Mouse (Mus musculus) hindbrain, postnatal 0 days (tissue): ENCODE results near the gene Mtor. TPM values are rescaled to one million over a fixed set of nuclear protein-coding genes. Genes with fewer than 3 reads are reported as not detected.

Experiments used
- ATAC-seq: fragments of 200-750 bp; cut with Nextera tagmentation; 2 replicates; pipeline ENCODE4 v1.8.0; 2017; ENCODE audit warnings: mild to moderate bottlenecking, moderate TSS enrichment, moderate library complexity
- DNase-seq: peaks from one replicate; pipeline ENCODE4 v3.0.0-alpha.2; 2015; ENCODE audit warnings: low spot score
- H3K27ac ChIP-seq: fragments of 300-500 bp; sonication (generic); 2 replicates; pipeline ENCODE4 v1.5.1; 2014; ENCODE audit warnings: mild to moderate bottlenecking
- H3K27me3 ChIP-seq: fragments of 300-500 bp; sonication (generic); 2 replicates; pipeline ENCODE4 v1.6.1; 2014; ENCODE audit warnings: low read length, mixed read lengths; ENCODE audit not compliant: insufficient read depth
- H3K36me3 ChIP-seq: fragments of 300-500 bp; sonication (generic); 2 replicates; pipeline ENCODE4 v1.6.1; 2014; ENCODE audit warnings: low read length, mixed read lengths; ENCODE audit not compliant: insufficient read depth
- H3K4me1 ChIP-seq: fragments of 300-500 bp; sonication (generic); 2 replicates; pipeline ENCODE4 v1.6.1; 2014; ENCODE audit warnings: antibody characterized with exemption, low read length, mixed read lengths; ENCODE audit not compliant: insufficient read depth
- H3K4me2 ChIP-seq: fragments of 300-500 bp; sonication (generic); 2 replicates; pipeline ENCODE4 v1.6.1; 2014; ENCODE audit warnings: low read depth, mild to moderate bottlenecking, low read length, moderate library complexity, mixed read lengths
- H3K4me3 ChIP-seq: fragments of 300-500 bp; sonication (generic); 2 replicates; pipeline ENCODE4 v1.5.1; 2014; ENCODE audit warnings: low read length
- H3K9ac ChIP-seq: fragments of 300-500 bp; sonication (generic); replicated peaks from 2 replicates; pipeline ENCODE4 v1.6.1; 2014; ENCODE audit warnings: mild to moderate bottlenecking, low read length, moderate library complexity, mixed read lengths
- H3K9me3 ChIP-seq: fragments of 300-500 bp; sonication (generic); 2 replicates; pipeline ENCODE4 v1.6.1; 2016; ENCODE audit warnings: low read length, mixed read lengths
- CTCF ChIP-seq: IDR thresholded peaks from 2 replicates; pipeline ENCODE4 v1.5.1; 2016; ENCODE audit warnings: antibody characterized with exemption, control low read depth, low read depth
- WGBS: fragments of 180-500 bp; shearing (Covaris S2); extraction: QIAGEN DNeasy Blood & Tissue Kit; methylation state at CpG from one replicate; pipeline ENCODE4 v1.1.7; 2014; 5-methylcytosine and 5-hydroxymethylcytosine counted together
- polyA plus RNA-seq: library from polyadenylated mRNA; unstranded; fragments of >200 nt; fragmentation: Nextera tagmentation; extraction: Ambion mirVana; gene quantifications from 2 replicates; pipeline ENCODE4 v1.2.1, GENCODE M21; 2015
- total RNA-seq: library from RNA; depleted of rRNA; stranded (reverse); fragments of >200 nt; gene quantifications from 2 replicates; pipeline ENCODE4 v1.2.3, GENCODE M21; 2014

Gene Mtor
- total and polyA plus RNA-seq, 2 experiments from 2014 or later = 29.2 to 58.2 TPM

DNA sequence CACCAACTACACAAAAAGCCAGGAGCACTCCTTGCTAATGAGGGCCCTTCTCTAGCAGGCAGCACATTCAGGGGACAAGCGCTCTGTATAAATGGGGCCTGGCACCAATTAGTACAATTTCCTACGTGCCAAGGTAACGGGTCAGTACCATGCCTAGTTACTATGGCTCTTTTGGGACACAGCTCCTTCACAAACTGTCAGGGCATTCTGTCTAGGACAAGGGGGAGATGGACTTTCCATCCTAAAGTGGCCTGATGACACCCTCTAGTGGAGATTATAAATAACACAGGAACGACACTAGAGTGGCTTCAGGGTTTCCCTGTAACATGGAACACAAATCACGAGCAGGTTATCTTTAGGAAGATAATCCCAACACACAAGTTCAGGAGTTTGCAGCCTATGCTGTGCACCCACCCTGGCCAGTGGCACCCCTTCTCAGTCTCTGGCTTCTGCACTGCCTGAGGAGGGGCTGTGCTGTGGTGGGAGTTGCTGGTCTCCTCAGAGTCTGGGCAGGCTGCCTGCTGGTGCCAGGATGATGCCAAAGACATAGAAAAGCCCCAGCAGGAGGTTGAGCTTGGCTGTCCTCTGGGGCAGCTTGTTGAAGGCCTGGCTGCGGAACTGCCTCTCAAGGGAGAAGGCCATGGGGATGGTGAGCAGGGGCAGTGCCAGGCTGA lies 12.6 kb upstream of the Mtor start:
- TF ChIP-seq CTCF = peak; percentile 88
- no peak overlapping the region for H3K4me2 ChIP-seq
- no peaks in the 10 kb centered on the region for H3K9me3 ChIP-seq
- H3K27me3 ChIP-seq = no peaks in the 10 kb centered on the region
- ATAC-seq = peak; percentile 89
- 30% methylated on average over 6 of the region's 6 CpGs for WGBS
- peak; percentile 82 for DNase-seq
- no peaks in the 10 kb centered on the region; the same call in 1 of the 2 replicates for H3K36me3 ChIP-seq
- no peak overlapping the region for H3K4me3 ChIP-seq
- no peak overlapping the region for H3K9ac ChIP-seq
- no peaks in the 10 kb centered on the region for H3K4me1 ChIP-seq
- peak overlapping the region; percentile 37 for H3K27ac ChIP-seq

DNA sequence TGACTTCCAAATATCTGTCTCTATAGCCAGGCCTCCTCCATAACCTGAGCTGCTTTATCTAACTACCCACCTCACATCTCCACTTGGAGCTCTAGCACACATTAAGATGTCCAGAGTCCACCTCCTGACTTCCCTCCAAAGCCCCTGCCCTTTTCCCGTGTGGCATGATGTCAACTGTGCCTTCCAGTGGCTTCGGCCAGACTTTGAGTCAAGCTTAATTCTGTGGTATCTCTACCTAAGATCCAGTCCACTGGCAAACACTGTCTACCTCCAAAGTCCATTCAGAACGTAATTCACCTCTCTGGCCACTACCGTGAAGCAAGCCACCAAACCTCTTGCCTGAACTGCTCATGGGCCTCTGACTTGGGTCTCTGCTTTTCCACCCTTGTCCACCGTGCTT lies 6.5 kb upstream of the Mtor start:
- WGBS = 95% methylated on average over 5 of the region's 5 CpGs
- Histone ChIP-seq H3K9ac (no peak overlapping the region), H3K4me2 (no peak overlapping the region), H3K27ac (no peak overlapping the region), H3K36me3 (no peaks in the 10 kb centered on the region), H3K4me3 (no peak overlapping the region), H3K4me1 (peaks cover 10% of the 10 kb centered on the region), H3K9me3 (no peaks in the 10 kb centered on the region), H3K27me3 (no peaks in the 10 kb centered on the region)
- no peak for DNase-seq
- no peak for ATAC-seq
- no peak for TF ChIP-seq CTCF

DNA sequence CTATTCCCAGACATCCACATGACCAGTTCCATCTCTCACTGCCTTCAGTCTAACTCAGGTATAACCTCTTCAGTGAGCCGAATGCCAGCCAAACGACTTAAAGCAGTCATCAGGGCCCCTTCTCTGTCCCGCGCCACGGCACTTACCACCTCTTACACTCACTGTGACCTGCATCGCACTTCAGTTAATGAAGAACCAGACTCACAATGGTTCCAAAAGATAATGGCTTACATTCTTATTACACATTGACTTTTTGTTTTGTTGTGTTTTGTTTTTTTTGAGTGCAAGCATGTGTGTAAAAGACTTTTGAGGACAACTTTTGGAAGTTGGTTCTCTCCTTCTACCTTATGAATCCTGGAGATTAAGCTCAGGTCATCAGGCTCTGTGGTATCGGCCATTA lies 5.8 kb upstream of the Mtor start:
- H3K27me3 ChIP-seq = no peaks in the 10 kb centered on the region
- ATAC-seq (no peak), DNase-seq (no peak)
- no peak overlapping the region for H3K27ac ChIP-seq
- H3K4me1 ChIP-seq = peaks cover 10% of the 10 kb centered on the region
- H3K9me3 ChIP-seq = no peaks in the 10 kb centered on the region
- no peaks in the 10 kb centered on the region for H3K36me3 ChIP-seq
- no peak overlapping the region for H3K4me2 ChIP-seq
- WGBS = 92% methylated on average over 7 of the region's 7 CpGs
- TF ChIP-seq CTCF = no peak
- H3K4me3 ChIP-seq = no peak overlapping the region
- H3K9ac ChIP-seq = no peak overlapping the region

DNA sequence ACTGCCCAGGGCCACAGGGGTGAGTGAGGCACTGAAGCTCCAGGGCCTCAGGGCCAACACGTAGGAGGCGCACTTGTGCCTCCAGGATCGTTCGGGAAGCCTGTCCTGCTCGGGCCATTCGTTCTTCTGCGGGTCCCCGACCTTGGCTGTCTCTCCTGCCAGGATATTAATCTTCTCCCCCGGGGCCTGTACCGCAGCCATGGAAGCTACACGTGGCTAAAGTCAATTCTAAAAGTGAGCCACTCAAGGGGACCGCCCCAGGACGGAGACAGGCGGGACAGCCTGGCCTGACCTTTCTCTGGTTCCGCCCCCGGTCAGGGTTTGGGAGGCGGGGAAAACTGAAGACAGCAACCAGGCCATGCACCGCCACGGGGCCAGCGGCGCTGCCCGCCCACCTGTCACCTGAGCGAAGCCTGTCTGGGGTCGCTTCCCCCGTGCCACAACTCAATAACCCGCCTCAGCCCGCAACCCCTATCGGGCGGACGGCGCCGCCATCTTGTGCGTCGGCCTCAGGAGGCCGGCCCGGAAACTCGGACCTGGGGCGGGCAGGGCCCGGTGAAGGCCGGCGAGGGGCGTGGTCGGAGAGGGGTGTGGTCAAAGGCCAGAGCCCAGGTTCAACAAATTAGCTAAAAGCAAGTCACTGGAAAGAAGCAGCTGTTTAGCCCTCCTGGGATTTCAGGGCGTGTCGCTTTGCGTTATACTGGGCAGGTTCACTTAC lies 4.0 kb upstream of the Mtor start, which contains the start of gene Ubiad1:
Gene Ubiad1, minus strand, starts transcription at position 522 of the 718 bp plus-strand sequence.
- Histone ChIP-seq H3K9ac (peak within 1 kb of the TSS; percentile 62), H3K36me3 (no peaks in the 10 kb centered on the region), H3K27me3 (no peaks in the 10 kb centered on the region), H3K4me3 (peak within 1 kb of the TSS; percentile 65), H3K27ac (peak within 1 kb of the TSS; percentile 65), H3K4me2 (peak within 1 kb of the TSS; percentile 71), H3K4me1 (peaks cover 14% of the 10 kb centered on the region), H3K9me3 (no peaks in the 10 kb centered on the region)
- DNase-seq = peak; percentile 85
- no peak; the same call in 1 of the 2 replicates for TF ChIP-seq CTCF
- under 1% methylated on average over 46 of the region's 46 CpGs for WGBS
- ATAC-seq = peak; percentile 53

DNA sequence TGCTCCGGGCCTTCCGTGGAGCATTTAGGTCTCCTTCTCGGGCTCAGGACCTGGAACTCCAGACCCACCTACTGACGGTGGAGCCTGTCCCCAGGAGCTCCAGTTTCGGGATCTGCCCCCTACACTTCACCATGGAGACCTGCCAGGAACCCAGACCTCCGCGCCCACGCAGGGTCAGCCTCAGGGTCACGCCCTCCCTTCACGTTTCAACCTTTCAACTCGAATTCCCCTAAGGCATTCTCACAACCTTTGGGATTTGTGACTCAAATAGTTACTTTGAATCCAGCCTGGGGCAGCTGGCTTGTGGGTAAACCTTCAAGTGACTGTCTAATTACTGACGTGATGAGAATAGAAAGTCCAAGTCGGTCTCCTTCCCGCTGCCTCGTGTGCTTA lies 438 bp downstream of the Mtor start:
- Histone ChIP-seq H3K4me3 (peak overlapping the region; percentile 59), H3K27ac (peak overlapping the region; percentile 85), H3K9me3 (no peaks in the 10 kb centered on the region), H3K4me2 (peak overlapping the region; percentile 76), H3K27me3 (no peaks in the 10 kb centered on the region), H3K36me3 (peaks cover 18% of the 10 kb centered on the region), H3K9ac (peak overlapping the region; percentile 76), H3K4me1 (peaks cover 13% of the 10 kb centered on the region)
- 1% methylated on average over 15 of the region's 15 CpGs for WGBS
- no peak for TF ChIP-seq CTCF
- ATAC-seq (no peak), DNase-seq (peak; percentile 27)

DNA sequence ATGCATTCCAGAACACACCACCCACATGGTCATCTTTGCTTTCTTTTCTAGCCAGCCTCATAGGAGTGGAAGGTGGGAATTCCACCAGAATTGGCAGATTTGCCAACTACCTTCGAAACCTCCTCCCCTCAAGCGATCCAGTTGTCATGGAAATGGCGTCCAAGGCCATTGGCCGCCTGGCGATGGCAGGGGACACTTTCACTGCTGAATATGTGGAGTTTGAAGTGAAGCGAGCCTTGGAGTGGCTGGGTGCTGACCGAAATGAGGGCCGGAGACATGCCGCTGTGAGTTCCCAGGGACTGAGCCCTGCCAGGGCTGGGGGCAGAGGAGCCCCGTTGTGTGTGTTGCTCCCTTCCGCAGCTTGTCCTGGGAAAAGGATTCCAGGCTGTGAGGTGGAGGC lies 5.3 kb downstream of the Mtor start:
- 88% methylated on average over 11 of the region's 11 CpGs for WGBS
- no peak overlapping the region for H3K4me2 ChIP-seq
- no peak overlapping the region for H3K27ac ChIP-seq
- H3K9ac ChIP-seq = no peak overlapping the region
- ATAC-seq = no peak
- no peaks in the 10 kb centered on the region for H3K9me3 ChIP-seq
- no peaks in the 10 kb centered on the region for H3K27me3 ChIP-seq
- H3K36me3 ChIP-seq = peaks cover 63% of the 10 kb centered on the region
- H3K4me1 ChIP-seq = peaks cover 7% of the 10 kb centered on the region
- no peak overlapping the region for H3K4me3 ChIP-seq
- DNase-seq = no peak
- no peak for TF ChIP-seq CTCF

DNA sequence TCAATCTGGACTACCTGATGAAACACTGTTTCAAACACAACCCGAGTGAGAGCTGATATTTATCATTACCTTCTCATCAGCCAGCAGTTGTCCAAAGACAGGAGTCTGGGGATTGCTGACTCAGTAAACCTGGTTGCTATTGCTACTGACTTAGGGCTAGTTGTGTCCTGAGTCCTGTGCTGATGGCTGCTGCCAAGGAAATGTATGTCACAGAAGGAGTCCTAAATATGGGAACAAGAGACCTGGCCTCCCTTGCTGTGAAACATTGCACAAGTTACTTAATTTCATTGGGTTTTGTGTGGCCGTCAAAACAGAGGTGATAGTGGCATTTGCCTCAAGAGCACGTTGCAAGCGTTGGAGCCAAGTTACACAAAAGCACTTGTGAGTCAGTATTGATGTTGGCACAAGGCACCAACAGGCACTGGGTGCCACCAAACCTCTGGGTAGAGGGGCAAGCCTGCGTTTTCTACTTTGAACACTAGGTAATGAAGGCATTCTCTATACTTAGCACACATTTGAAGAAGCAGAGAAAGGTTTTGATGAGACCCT lies 7.1 kb downstream of the Mtor start:
- Histone ChIP-seq H3K27ac (no peak overlapping the region), H3K4me1 (no peaks in the 10 kb centered on the region), H3K4me2 (no peak overlapping the region), H3K36me3 (peaks cover 77% of the 10 kb centered on the region), H3K9me3 (no peaks in the 10 kb centered on the region), H3K4me3 (no peak overlapping the region), H3K27me3 (no peaks in the 10 kb centered on the region), H3K9ac (no peak overlapping the region)
- WGBS = 90% methylated on average over 5 of the region's 5 CpGs
- no peak for ATAC-seq
- TF ChIP-seq CTCF = no peak
- DNase-seq = no peak
